Mouse (Mus musculus): Measurements from ENCODE around the gene Spi1. TPM values are rescaled to one million over a fixed set of nuclear protein-coding genes. Genes with fewer than 3 reads are reported as not detected.

The Spi1 gene
- total RNA-seq, 2 experiments from 2014 or later = 5.3 to 8.7 TPM

Other genes with a start within 250 kb of the Spi1 start
- gene Mtch2, start 235.2 kb upstream of the Spi1 start, total RNA-seq (2021) = 100 to 1,000 TPM; 412 to 444 TPM
- gene C1qtnf4, start 196.5 kb upstream of the Spi1 start, total RNA-seq (2021) = 1 to 10 TPM; 3.3 to 4.8 TPM
- gene Kbtbd4, start 177.7 kb upstream of the Spi1 start, total RNA-seq (2021) = 10 to 100 TPM; 24.6 to 26.6 TPM
- 100 to 1,000 TPM; 692 to 778 TPM for gene Ndufs3, start 177.6 kb upstream of the Spi1 start, total RNA-seq (2021)
- gene Celf1, start 142.0 kb upstream of the Spi1 start, total RNA-seq (2021) = 10 to 100 TPM; 74.7 to 87.0 TPM
- gene Rapsn, start 46.8 kb upstream of the Spi1 start, total RNA-seq (2021) = 1 to 10 TPM; 1.7 to 5.0 TPM
- gene Psmc3, start 28.4 kb upstream of the Spi1 start, total RNA-seq (2021) = 100 to 1,000 TPM; 174 to 182 TPM
- gene Slc39a13, start 12.0 kb upstream of the Spi1 start, total RNA-seq (2021) = 10 to 100 TPM; 22.3 to 30.5 TPM
- gene Mybpc3, start 35.8 kb downstream of the Spi1 start, total RNA-seq (2021) = under 1 TPM; 0.09 TPM
- gene Madd, start 101.4 kb downstream of the Spi1 start, total RNA-seq (2021) = 10 to 100 TPM; 17.0 to 22.5 TPM
- 10 to 100 TPM; 33.6 to 39.7 TPM for gene Nr1h3, start 120.4 kb downstream of the Spi1 start, total RNA-seq (2021)
- gene Acp2, start 120.5 kb downstream of the Spi1 start, total RNA-seq (2021) = 10 to 100 TPM; 30.0 to 37.0 TPM
- gene Ddb2, start 154.6 kb downstream of the Spi1 start, total RNA-seq (2021) = 10 to 100 TPM in 1 of 2 experiments, 1 to 10 TPM in 1; 9.2 to 16.3 TPM
- gene Pacsin3, start 173.6 kb downstream of the Spi1 start, total RNA-seq (2021) = 10 to 100 TPM; 53.9 to 80.0 TPM
- 10 to 100 TPM; 80.3 to 90.2 TPM for gene Arfgap2, start 182.6 kb downstream of the Spi1 start, total RNA-seq (2021)